Mouse (Mus musculus): ENCODE results near the gene Hnrnpa2b1.
A peak's percentile ranks its signal among the peaks of the same experiment; 100 is the strongest.
"Not testable (repeated sequence)": the region's sequence is repeated elsewhere in the genome, so short reads cannot be mapped to it uniquely, and the experiment has no call there.

The Hnrnpa2b1 gene

DNA sequence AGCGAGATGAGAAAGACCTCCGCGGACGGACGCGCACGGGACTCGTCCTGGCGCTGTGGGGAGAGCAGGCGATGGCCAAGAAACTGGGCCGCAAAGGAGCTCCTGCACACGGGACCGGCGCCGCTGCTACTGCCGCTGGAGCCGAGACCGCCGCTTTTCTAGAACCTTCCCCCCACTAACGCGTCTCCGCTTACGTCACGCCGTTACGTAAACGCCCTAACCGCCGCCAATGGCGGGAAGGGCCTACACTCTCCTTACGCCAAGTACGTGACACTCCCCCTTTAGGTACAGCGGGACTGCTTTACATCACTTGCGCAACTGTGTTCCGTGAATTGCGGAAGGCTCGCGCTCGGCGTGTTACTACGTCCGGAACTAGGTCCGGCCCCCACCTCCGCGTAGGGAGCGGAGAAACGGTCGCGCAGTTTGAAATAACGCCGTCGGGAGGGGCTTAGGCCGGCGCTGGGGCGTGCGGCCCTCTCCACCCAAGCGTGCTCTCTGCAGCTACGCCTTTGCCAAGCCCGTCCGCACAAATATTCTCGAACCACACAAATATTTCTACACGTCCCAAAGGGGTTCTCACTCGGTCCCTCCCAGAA lies at the start of gene Hnrnpa2b1:
TSS of gene Hnrnpa2b1 (minus strand) at position 180 of the 596 bp plus-strand sequence.
- peak; percentile 98 for DNase-seq (ENCODE audit: low read depth, low spot score)

- peak; percentile 85 for DNase-seq (ENCODE audit: low read depth, low spot score)
These were observed 45.2 kb upstream of the Hnrnpa2b1 start for GRCm38 (mm10) chr6:51514860-51515259.

DNA sequence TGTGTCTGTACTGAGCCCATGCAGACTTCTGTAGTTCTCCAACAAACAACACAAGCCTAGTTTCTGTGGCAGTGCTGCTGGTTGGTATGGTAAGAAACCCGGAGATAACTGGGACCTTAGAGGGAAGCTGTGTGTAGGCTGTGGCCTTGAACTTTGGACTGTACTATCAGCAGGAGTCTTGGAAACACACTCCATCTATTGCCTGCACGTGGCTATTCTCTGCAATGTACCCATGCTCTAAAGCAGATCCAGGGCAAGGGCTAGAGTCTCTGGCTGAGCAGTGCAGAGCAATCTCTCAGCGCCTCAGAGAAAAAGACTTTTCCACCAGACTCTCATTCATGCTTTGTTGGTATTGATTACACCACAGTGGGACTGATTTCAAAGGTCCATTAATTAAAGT lies 44.1 kb upstream of the Hnrnpa2b1 start:
- no peak for DNase-seq (ENCODE audit: low read depth, low spot score)

GRCm38 (mm10) chr6:51510946-51511345 lies 41.3 kb upstream of the Hnrnpa2b1 start:
- DNase-seq (ENCODE audit: low read depth, low spot score), result peak; percentile 75

GRCm38 (mm10) chr6:51510094-51510493 lies 40.4 kb upstream of the Hnrnpa2b1 start:
- peak; percentile 88 for DNase-seq (ENCODE audit: low read depth, low spot score)

DNA sequence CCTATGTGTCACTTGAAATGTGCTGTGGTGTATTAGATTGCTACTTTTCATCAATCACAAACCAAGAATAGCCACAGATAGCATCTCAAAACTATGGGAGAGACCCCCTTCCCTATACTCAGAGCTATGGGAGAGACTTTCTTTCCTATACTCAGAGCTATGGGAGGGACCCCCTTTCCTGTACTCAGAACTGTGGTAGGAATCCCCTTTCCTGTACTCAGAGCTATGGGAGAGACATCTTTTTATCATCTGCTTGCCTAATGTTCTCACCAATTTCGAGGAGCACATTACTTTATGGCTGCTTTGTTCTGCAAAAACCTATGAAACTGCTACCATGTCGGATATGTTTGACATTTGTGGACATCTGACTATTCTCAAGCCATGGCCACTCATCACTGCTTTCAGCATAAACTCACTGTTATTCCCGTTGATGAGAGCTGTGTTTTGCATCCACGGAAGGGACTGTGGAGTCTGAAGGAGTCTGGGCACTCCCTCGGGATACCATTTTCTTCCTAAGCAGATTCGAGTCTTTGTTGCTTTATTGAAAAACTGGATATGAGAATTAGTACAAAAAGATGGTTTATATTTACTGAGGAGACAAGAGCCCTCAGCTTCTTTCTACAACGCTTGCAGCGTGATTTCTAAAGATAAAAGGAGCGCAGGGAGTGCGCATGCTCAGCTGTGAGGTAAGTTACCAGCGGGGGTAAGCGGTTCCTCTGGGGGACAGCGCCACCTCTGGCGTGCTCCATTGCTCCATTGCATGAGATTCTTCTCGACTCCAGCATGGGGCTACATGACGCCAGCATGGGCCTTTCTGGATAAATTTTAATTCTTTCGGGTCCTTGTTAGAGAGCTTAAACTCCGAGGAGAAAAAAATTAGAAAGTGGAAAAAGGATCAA lies 39.3 kb upstream of the Hnrnpa2b1 start:
- peak; percentile 90 for DNase-seq (ENCODE audit: low read depth, low spot score)

DNA sequence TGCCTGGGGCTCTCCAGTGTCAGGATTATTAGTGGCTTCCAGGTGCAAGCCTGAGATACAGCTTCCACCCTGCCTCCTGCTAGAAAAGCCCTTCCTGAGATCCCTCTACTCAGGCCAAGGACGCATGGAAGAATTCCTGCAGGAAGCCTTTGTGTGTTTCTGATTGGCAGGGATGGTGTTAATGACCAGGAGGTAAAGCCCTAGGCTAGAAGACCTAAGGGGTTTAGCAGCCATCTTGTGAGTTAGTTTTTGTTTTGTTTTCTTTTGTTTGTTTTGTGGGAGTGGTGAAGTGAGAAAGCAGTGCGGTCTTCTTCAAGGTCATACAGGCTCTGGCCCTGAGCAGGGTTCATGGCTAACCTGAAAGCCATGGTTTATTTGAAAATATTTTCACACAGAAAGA lies 37.9 kb upstream of the Hnrnpa2b1 start:
- DNase-seq (ENCODE audit: low read depth, low spot score), result peak; percentile 76

GRCm38 (mm10) chr6:51505671-51506070 lies 36.0 kb upstream of the Hnrnpa2b1 start:
- DNase-seq (ENCODE audit: low read depth, low spot score), result no peak

GRCm38 (mm10) chr6:51497321-51498111 lies 27.8 kb upstream of the Hnrnpa2b1 start:
- DNase-seq (ENCODE audit: low read depth, low spot score), result no peak

DNA sequence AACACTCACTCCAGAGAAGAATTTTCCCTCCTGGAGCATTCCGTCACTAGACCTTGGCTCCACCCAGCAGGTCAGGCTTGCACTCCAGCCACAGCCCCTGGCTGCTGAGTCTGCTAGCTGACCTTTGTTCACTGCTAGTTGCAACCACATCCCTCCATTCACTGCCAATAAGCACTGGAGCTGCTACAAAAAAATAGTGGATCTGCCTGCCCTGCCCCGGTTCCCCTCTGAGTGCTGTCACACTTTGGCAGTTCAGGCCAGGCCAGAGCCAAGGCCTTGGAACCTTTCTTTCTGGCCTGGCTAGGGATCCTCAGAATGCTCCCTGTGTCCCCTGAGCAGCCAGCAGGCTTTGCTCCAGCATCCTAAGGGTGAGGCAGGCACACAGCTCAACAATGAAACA lies 20.1 kb upstream of the Hnrnpa2b1 start:
- no peak for DNase-seq (ENCODE audit: low read depth, low spot score)

DNA sequence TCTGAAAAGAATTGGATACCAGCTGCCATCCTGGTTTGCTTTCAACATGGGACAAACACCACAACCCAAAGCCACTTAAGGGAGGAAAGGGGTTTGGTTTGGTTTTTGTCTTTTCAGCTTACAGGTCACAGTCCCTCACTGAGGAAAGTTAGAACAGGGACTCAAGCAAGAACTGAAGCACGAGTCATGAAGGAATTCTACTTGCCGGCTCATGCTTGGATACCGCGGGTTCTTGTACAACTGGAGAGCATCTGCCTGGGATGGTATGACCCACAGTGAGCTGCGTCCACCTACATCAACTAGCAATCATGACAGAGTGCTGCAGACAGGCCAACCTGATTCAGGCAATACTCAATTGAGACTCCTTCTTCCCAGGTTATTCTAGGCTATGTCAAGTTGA lies 17.0 kb upstream of the Hnrnpa2b1 start:
- DNase-seq (ENCODE audit: low read depth, low spot score), result no peak

DNA sequence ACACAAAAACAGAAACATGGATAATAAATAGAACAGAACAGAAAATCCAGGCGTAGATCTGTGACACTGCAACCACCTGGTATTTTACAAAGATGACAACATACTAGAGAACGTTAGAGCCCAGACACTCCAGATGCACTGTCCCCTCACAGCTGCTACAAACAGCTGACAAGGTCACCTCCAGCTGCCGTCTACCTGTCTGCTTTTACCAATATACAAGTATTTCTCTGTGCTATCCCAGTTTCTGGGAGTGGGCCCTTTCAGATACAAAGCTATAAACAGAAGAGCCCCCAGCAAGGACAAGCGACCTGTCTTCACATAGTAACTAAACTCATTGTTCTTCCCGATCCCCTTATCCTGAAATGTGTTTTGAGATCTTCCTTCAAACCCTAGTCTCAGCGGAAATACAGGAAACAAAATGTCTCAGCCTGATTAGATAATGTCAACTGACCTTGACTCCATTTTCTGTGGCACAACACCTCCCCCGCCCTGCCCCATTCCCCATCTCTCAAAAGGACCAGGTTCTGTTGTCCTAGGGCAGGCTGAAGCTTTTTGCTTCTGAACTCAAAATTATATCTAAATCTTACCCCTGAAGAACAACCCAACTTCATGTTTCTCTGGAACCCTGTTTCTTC lies 16.5 kb upstream of the Hnrnpa2b1 start:
- DNase-seq (ENCODE audit: low read depth, low spot score), result peak; percentile 25

- peak; percentile 86 for DNase-seq (ENCODE audit: low read depth, low spot score)
These were observed 16.0 kb upstream of the Hnrnpa2b1 start for GRCm38 (mm10) chr6:51485646-51486045.

- DNase-seq (ENCODE audit: low read depth, low spot score), result not testable (repeated sequence)
These were observed 14.9 kb upstream of the Hnrnpa2b1 start for GRCm38 (mm10) chr6:51484556-51484955.

DNA sequence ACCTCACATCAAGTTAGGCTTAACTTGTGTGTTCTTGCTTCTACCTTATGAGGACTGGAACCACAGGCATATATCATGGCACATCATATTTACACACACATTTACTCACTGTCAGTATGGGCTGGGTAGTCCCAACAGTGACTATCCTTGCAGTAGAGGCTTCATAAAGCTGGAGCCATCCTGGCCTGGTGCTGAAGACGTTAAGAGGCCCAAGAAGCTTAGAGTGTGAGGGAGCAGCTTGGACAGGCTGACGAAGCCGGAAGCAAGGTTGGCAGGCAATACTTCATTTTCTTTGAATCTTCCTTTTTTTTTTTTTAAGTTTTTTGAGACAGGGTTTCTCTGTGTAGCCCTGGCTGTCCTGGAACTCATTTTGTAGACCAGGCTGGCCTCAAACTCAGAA lies 14.2 kb upstream of the Hnrnpa2b1 start:
- DNase-seq (ENCODE audit: low read depth, low spot score), result no peak

- DNase-seq (ENCODE audit: low read depth, low spot score), result no peak
These were observed 11.9 kb upstream of the Hnrnpa2b1 start for GRCm38 (mm10) chr6:51481548-51481947.

- no peak for DNase-seq (ENCODE audit: low read depth, low spot score)
These were observed 9.5 kb upstream of the Hnrnpa2b1 start for GRCm38 (mm10) chr6:51479136-51479731.

- DNase-seq (ENCODE audit: low read depth, low spot score), result no peak
These were observed 2.5 kb upstream of the Hnrnpa2b1 start for GRCm38 (mm10) chr6:51472213-51472612.

DNA sequence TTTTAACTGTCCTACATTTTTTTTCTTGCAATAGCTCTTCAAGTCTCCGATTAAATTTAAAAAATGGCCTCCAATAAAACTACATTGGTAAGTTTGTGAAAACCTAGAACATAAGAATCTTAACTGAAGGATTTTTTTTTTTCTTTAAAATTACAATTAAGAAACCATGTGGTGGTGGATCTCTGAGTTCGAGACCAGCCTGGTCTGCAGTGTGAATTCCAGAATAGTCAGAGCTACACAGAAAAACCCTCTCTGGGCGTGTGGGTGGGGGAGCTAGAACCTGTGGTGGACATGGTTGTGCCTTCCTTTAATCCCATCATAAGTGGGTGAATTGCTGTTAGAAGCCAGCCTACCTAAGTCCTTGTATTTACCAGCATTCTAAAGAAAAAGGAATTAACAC lies 2.1 kb upstream of the Hnrnpa2b1 start:
- no peak for DNase-seq (ENCODE audit: low read depth, low spot score)

GRCm38 (mm10) chr6:51471179-51471505 lies 1.4 kb upstream of the Hnrnpa2b1 start:
- no peak for DNase-seq (ENCODE audit: low read depth, low spot score)

All from R1 (cell line).